Mouse (Mus musculus): ENCODE measurements around the gene Fam83f. TPM values are rescaled to one million over a fixed set of nuclear protein-coding genes. Genes with fewer than 3 reads are reported as not detected.
"Not testable (repeated sequence)": the region's sequence is repeated elsewhere in the genome, so short reads cannot be mapped to it uniquely, and the experiment has no call there.

Gene Fam83f
- polyA plus RNA-seq, 1 experiment from 2014 or later: 5.1 TPM

DNA sequence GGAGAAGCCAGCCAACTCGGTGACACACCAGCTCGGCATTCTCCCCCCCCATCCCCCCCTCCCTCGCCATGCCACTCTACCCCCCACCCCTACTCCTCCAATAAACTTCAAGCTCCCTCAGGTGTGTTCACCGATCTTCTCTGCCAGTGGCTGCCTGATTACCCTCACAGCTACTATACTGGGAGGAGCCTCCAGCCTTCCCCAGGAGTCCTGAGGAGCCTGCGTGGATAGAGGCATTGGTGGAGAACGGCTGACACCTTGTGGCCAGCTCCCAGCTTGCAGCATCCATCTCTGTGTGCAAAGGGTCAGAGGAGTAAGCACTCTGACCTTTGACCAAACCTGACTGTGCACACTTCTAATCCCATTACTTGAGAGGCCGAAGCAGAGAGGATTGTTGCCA is 32.6 kb downstream of the Fam83f start:
- peak; percentile 88 for DNase-seq (ENCODE audit: low spot score)

DNA sequence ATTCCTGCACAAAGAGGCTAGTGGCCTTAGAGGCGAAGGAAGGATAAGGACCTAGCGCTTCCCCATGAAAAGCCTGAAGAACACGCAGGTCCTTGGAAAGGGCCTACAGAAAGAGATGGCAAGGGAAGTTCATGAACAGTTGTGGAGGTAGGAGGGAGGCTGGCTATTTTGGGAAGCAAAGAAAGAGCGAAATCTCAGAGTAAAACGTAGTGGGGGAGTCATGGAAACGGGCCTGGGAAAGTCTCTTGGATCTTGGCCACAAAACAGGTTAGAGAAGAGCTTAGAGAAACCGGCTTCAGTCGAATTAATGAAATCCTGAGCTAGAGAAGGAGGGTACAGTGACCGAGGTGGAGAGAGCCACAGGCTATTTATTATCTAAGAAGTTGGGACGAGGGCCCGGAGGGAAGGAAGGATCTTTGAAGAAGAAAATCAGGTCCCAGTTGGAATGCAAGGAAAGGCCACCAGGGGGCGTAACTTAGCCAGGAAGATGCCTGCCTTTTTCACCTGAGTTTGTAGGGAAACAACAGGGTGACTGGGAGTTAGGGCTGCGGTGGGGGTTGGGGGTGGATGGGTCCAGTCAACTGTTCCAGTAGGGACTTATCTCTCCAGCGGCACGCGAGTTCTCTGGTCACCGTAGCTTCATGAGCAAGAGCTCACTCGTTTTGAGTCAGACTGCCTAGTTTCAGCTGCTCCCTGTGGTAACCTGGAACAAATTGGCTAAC is 34.3 kb downstream of the Fam83f start:
- DNase-seq (ENCODE audit: low spot score): peak; percentile 72

DNA sequence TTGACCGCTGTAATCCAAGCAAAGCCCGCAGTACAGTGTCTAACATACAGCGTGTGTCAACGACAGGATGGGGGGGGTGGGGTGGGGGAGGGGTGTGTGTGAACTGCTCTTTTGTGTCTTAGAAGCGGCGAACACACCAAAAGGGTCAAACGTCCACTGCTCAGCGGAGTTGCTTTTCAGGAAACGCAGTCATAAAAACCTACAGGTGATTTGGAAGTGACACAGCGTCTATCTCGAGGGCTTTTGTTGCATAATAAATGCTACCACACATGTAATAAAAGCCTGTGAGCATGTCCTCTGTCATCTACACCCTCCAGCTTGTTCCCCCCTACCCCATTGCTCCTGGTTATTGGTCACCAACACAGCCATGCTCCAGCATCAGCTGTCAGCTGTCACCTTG is 34.9 kb downstream of the Fam83f start:
- peak; percentile 41 for DNase-seq (ENCODE audit: low spot score)

DNA sequence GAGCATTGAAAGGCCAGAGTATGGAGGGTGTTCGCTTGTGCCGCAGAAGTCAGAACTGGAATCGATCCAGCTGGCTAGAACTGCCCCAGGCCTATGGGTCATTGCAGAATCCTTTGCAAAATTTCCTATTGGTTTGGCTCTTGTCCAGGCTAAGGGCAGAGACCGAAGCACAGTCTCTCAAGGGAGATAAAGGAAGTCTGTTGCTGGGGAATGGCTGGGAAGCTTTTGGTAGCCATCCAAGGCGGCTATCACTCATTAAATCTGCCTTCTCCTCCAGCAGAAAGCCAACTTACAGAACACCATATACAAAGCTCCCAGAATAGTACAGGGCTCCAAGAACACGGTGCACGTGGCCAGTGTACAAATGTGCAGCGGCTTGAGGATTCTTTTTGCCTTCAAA is 35.4 kb downstream of the Fam83f start:
- no peak for DNase-seq (ENCODE audit: low spot score)

DNA sequence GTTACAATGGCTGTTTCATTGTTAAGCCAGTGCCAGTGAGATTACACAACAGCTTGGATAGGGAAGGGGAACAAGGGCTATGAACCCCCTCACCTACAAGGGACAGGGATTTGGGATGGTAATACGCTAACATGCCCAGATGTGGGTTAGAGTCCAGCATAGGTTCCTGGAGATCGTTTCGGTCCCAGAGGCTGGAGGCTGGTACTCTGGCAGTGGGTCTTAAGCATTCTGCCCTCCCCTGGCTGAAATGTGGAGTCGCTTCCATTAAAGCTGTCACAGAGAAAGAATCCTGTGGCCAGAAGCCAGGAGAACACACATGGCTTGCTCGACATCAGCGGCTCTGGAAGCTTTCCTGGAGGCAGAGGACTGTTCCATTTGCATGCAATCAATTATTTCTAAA is 37.9 kb downstream of the Fam83f start:
- no peak for DNase-seq (ENCODE audit: low spot score)

DNA sequence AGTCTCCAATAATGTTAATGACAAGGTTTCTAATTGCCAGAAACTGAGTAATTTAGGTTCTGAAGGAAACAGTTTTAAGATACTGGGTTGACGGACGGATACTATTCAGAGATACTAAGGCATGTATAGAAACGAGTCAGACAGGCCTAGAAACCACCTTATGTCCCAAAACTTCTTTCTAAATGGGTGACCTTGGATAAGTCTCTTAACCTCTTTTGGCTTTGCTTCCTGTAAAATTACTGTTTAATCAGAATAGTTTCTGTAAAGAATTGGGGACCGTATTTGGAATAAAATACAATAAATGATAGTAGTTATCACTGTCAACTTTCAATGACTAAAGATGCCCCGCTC is 38.6 kb downstream of the Fam83f start:
- no peak for DNase-seq (ENCODE audit: low spot score)

DNA sequence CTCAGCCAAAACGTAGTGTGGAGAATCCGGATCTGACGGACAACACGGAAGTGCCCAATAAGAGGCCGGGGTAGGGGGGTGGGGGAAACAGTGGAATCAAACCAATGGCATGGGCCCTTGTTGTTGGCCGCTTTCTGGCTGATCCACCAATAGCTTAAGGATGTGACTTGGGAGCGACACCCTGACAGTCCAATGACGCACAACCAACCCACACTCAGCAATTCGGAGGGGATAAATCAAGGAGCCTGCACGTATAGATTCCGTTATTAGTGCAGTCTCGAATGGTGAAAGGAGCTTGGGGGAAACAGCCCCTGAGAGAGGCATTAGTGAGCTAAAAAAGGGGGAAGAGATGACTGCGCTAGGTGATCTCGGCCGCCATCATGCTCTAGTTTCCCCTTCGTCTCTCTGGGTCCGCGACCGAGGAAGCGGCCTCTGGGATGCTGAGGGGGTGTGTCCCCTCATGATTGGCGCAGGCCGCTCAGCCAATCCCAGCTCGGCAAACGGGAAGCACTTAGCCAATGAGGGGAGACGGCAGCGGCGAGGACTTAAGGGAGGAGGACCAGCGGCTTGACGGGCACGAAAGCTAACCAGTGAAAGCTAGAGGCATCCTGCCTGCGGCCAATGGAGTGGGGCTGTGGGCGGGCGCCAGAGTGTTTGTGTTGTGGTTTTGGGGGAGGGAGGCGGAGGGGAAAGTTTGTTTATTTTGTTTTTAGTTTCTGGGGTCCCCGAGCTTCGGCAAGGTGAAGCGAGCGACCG is 39.1 kb downstream of the Fam83f start, which contains the start of gene Tnrc6b:
Gene Tnrc6b, plus strand, starts transcription at position 706 of the 756 bp plus-strand sequence.
- peak; percentile 99 for DNase-seq (ENCODE audit: low spot score)

DNA sequence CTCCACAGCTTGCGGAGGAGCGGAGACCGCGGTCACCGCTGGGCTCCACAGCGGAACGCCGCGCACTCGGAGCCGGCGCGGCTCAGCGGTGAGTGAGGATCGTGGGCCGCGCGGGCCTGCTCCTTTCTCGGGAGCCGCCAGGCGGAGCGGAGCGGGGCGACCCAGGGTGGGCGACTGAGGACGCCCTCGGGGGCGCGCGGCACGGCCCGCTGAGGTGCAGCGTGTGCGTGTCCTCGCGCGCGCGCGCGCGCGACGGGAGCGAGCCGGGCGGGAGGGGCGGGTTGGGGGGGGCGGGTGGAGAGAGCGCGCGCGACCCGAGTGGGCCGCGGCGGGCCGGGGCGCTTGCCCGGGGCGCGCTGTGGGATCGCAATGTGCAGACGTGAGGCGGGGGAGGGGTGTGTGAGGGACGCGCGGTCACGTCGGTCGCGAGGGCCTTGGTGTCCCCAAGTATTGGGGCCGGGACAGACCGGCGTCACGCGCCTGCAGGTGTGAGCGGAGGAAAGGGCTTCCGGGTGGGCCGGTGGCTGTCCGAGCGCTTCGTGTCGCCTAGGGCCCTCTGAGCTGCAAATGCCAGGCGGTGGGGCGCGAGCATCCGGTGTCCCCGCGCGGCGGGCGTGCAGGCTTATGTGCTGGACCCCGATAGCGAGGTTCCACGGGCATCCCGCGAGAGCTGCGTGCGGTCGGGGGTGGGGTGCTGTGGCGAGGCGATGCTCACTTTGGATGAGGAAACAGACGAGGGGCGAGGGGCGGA is 39.9 kb downstream of the Fam83f start:
- DNase-seq (ENCODE audit: low spot score): peak; percentile 75

DNA sequence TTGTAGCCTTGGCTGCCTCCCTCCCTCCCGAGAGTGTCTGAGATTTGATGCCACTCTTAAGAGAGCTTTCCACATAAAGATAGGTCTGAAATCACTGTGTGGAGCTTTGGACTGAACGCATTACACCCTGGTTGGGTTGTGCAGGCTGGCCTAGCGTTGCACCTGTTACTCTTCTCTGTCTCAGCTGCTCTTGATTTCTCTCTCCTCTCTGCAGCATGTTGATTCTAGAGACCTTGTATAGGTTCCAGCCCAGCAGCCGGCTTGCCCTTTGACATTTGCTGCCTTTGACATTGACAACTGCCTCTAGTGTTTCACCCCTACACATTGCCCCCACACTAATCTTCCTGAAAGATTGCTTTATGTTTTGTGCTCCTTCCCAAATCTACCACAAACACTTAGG is 42.7 kb downstream of the Fam83f start:
- no peak for DNase-seq (ENCODE audit: low spot score)

DNA sequence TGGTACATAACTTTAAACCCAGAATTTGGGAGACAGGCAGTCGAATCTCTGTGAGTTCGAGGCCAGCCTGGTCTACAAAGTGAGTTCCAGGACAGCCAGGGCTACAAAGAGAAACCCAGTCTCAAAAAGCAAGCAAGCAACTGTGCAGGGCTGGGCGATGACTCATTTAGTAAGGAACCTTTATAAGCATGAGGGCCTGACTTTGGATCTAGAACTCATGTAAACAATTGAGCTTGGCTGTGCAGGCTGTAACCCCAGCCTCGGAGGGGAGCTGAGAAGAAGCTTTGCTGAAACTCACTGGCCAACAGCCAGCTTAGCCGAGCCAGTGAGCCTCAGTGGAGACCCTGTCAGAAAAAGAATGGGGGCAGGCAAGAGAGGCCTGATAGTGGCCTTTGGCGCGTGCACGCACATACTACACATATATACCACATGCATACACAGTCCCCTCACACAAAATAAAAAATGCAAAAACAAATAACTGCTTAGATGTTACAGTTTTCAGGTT is 45.0 kb downstream of the Fam83f start:
- no peak for DNase-seq (ENCODE audit: low spot score)

DNA sequence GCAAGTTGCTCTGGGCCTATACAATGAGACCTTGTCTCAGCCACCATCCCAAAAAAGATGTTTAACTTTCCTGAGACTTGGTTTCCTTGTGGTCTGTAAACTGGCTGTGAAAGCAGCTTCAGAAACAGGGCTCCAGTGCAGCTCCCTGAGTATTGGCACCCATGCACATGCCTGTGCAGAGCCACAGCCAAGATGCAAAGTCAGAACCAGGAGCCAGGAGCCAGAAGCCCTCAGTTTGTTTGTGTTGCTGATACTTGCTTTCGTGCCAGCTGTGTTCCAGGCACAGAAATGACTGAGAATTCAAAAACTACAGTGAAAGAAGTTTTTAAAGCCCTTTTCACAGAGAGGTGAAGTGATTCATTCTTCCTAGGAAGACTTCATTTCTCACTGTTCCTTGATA is 45.8 kb downstream of the Fam83f start:
- no peak for DNase-seq (ENCODE audit: low spot score)

DNA sequence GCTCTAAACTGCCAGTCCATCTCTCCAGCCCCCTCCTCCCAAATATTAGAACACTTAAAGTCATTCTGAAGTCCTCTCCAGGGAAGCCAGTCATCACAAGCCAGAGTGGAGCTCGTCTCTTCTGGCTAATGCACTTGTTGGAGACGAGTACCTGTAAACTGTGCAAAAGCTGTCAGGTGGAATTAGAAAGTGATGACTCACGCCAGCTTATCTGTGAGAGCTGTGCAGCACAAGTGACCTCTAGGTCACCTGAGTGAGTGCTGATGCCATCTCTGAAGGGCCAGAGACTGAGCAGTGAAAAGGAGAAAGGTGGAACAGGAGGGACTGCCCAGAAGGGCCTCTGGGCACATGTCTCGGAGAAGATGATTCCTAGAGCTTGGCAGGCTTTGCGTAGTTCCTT is 48.6 kb downstream of the Fam83f start:
- DNase-seq (ENCODE audit: low spot score): no peak

DNA sequence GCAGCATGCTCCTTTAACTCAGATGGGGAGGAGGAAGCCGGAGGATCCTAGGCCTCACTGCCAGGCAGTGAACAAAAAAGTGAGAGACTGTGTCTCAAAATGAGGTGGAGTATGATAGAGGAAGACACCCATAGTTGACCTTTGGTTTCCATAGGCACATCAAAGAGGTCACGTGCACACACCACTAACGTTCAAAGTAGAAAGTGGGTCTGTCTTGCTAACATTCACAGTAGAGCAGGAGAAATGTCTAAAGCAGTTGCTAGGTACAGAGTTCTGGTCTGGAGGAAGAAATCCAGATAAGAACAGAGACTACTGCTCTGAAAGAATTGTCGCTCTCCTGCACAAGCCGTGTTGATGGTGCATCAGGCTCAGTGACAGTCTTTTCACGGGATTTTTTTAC is 50.2 kb downstream of the Fam83f start:
- DNase-seq (ENCODE audit: low spot score): no peak

DNA sequence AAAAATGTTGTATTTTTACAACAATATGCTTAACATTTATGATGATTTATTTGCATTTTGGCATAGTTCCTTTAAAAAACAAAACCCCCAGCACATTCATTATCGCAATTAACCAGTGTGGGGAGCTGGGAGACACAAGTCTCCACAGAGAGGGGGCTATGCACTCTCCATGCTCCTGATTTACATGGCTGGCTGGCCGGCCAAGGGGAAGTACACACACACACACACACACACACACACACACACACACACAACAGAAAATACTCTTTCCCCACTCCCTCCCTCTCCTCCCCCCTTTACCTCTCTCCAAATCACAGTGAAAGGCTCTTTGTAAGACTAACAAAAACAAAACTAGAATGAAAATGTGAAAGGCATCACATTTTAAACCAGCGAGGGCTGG is 50.7 kb downstream of the Fam83f start:
- DNase-seq (ENCODE audit: low spot score): no peak

DNA sequence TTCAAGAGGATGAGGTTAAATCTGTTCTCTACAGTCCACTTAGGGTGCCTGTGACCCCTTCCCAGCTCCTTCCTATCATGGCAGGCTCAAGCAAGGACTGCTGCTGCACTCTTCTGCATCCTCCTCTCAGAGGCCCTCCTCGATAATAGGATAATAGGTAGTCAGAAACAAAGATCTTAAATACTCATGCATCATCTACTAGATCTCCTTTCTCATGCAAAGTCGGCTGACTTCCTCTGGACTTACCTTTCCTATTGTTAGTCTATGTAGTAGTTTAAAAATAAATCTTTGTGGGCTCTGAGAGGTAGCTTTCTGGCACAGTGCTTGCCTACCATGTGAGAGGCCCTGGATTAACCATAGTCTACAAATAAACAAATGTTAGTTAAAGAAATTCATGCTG is 57.8 kb downstream of the Fam83f start:
- no peak for DNase-seq (ENCODE audit: low spot score)

DNA sequence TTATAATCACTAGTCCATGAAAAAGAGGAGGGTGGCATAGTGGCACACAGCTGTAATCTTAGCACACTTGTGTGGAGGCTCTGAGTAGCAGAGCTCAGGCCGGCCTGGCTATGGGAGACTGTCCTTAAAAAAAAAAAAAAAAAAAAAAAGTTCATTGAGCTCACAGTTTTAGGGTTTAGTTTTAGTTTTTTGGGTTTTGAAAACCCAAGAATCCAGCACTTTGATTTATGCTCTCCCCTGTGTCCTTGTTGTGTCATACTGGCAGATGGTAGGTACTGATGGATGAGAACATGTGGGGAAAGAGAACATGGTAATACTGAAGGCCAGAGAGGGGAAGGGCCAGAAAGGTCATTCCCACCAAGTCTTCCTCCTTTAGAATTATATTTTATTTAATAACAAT is 59.4 kb downstream of the Fam83f start:
- no peak for DNase-seq (ENCODE audit: low spot score)

DNA sequence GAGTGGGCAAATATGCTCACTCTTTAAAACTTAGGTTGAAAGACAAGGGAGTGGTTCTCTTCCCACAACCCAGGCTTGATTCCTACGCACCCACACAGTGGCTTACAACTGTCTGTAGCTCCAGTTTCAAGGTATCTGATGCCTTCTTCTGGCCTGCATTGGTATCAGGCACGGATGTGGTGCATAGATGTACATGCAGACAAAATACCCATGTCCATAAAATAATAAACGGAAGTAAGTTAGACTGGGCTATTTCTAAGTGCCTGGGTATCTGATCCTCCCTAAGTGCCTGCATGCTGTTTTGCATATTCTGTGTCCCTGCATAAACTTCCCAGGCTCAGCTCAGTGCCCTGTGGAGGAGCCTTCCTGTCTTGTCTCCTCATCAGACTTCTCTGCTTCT is 59.9 kb downstream of the Fam83f start:
- no peak for DNase-seq (ENCODE audit: low spot score)

DNA sequence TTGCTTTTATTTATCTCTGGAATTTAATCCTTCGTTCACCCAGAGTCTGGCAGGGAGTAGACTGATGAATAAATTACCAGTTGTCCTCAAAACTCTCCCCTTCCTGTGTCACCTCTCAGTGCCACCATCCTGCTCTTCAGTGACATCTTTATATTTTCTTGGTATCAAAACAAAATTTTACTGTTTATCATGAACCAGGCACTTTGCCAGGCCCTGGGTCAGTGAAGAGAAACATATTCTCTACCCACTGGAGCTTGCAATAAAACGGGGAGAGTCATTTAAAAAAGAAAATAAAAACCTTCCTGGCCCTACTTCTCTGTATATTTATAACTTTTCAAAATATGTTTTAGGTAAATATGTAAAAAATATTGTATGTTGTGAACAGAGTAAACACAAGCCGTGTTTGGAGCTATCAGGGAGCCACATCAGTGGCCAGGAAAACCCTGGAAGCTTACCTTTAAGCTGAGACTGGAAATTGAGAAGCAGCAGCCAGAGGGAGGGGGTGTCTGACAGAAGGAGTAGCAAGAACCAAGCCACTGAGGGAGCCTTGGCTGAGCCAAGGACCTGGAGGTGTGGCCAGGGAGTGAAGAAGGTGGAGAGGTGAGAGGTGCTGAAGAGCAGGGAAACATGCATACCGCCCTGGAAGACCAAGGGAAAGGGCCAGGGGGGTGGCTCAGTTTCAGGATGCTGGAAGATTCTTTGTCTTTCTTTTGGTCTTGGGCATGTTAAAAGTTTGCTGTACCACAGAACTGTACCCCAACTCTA is 60.8 kb downstream of the Fam83f start:
- DNase-seq (ENCODE audit: low spot score): no peak

DNA sequence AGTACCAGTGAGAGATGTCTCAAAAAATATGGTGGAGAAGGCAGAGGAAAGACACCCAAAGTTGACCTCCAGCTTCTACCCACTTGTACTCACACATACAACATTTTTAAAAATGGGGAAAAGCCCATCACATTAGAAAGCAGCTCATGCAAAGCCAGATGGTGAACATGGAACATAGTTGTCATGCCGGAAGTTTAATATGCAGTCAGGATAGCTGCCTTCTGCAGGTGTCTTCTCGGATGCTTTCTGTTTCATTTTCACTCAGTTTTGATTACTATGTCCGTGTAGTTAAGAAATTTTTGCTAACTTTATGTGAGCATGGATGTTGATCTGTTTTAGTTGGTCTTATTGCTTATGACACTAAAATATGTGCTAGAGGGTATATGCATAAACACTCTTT is 63.7 kb downstream of the Fam83f start:
- DNase-seq (ENCODE audit: low spot score): peak; percentile 18

DNA sequence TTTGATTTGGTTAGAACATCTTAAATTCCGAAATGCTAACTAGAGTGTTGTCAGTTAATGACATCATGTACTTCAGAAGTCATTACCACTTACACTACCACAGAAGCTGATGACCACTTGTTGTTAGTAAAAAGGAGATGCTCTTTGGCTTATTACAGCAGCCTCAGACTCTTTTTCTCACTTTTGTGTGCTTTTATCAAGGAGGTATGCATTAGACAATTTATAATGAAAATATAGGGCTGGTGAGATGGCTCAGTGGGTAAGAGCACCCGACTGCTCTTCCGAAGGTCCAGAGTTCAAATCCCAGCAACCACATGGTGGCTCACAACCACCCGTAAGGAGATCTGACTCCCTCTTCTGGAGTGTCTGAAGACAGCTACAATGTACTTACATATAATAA is 64.1 kb downstream of the Fam83f start:
- DNase-seq (ENCODE audit: low spot score): not testable (repeated sequence)

DNA sequence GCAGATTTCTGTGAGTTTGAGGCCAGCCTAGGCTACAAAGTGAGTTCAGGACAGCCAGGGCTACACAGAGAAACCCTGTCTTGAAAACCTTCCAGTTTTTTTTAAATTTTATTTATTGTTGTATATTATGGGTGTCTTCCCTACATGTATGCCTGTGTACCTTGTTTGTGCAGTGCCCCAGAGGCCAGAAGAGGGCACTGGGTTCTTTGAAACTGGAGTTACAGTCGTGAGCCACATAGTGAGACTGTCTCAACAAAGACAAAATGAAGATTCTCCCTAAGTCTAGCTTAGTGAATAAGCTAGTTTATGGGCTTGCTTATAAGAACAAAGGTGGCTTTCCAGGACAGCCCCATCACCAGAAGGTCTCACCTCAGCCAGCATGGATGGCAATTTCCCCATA is 64.9 kb downstream of the Fam83f start:
- peak; percentile 22 for DNase-seq (ENCODE audit: low spot score)

Measured in thymus, postnatal 0 days (tissue).